Mouse (Mus musculus): Measurements from ENCODE around the gene 2010003K11Rik. TPM values are rescaled to one million over a fixed set of nuclear protein-coding genes. Genes with fewer than 3 reads are reported as not detected.

The 2010003K11Rik gene
- polyA plus RNA-seq, 1 experiment from 2014 or later, result not detected

DNA sequence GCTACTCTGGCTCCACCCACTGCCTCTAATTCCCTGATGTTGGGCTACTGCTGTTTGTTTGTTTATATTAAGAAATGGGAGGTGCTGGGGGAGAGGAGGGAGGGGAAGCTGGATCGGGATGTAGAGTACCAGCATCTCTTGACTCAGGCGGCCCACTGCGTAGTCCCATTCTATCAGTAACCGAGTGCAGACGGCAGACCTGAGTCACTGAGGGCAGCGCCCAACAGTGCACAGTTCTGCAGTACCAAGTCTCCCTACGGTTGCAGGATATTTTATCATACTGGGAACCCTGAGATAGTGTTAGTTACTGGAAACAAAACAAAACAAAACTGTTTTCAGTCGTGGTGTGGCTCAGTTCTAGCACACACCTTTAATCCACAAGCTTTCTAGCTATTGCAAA lies 47.3 kb downstream of the 2010003K11Rik start:
- H3K9ac ChIP-seq (replicated peaks; ENCODE audit: low read length), result no peak overlapping the region
- no peak for ATAC-seq (replicated peaks; ENCODE audit: insufficient number of reproducible peaks, low FRiP score, low TSS enrichment, low read depth)
- no peaks in the 10 kb centered on the region for H3K36me3 ChIP-seq (replicated peaks; ENCODE audit: control insufficient read depth, insufficient read depth, low read depth, low read length)
- no peak overlapping the region for H3K4me2 ChIP-seq (ENCODE audit: low read depth, low read length)
- 49% methylated on average over 8 of the region's 8 CpGs for WGBS
- H3K27me3 ChIP-seq (ENCODE audit: control insufficient read depth, insufficient read depth, low read length), result no peaks in the 10 kb centered on the region
- H3K9me3 ChIP-seq (replicated peaks; ENCODE audit: control insufficient read depth, low read length), result no peaks in the 10 kb centered on the region
- no peak overlapping the region for H3K27ac ChIP-seq (replicated peaks; ENCODE audit: low read depth, low read length)
- H3K4me1 ChIP-seq (ENCODE audit: control insufficient read depth, insufficient read depth, low read length), result 0 out of 2 replicates have a peak, but pooled peaks cover 2% of the 10 kb centered on the region
- no peak for DNase-seq (ENCODE audit: low spot score)
- no peak overlapping the region for H3K4me3 ChIP-seq (ENCODE audit: low read depth, low read length)

DNA sequence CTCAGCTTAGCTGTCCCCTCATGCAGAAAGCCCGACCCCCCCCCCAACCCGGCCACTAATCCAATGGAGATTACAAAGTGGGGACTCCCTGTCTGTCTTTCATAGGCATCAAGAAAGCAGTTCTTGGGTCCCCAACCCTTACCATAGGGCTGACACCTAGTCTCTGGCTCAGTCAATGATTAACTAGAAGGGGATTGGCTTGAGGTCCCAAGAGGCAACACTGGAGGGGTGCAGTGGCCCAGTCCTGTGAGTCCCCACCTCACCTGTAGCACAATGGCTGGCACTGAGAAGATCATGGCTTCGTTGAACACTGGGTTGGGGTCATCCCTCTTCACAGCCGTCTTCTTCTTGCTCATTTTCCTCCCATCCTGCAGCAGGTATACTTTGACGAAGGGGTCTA lies 47.7 kb downstream of the 2010003K11Rik start:
- no peak overlapping the region for H3K4me2 ChIP-seq (ENCODE audit: low read depth, low read length)
- no peak for ATAC-seq (replicated peaks; ENCODE audit: insufficient number of reproducible peaks, low FRiP score, low TSS enrichment, low read depth)
- no peaks in the 10 kb centered on the region for H3K27me3 ChIP-seq (ENCODE audit: control insufficient read depth, insufficient read depth, low read length)

DNA sequence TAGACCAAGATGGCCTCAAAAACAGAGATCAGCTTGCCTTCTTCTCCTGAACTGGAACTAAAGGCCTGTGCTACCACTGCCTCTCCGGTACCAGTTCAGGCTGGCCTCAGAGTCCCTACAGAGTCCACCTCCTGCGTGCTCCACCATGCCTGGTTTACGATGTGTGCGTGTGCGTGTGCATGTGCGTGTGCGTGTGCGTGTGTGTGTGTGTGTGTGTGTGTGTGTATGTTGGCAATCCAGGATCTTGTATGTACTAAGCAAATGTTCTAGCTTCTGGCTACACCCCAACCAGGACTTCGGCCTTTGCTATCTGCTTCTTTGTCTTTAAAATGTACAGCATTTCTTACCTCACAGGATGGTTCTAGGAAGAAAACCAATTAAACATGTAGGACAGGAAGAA lies 49.2 kb downstream of the 2010003K11Rik start:
- no peak for DNase-seq (ENCODE audit: low spot score)
- Histone ChIP-seq H3K4me3 (ENCODE audit: low read depth, low read length) (no peak overlapping the region), H3K4me1 (ENCODE audit: control insufficient read depth, insufficient read depth, low read length) (0 out of 2 replicates have a peak, but pooled peaks cover 2% of the 10 kb centered on the region), H3K27me3 (ENCODE audit: control insufficient read depth, insufficient read depth, low read length) (no peaks in the 10 kb centered on the region), H3K9ac (replicated peaks; ENCODE audit: low read length) (no peak overlapping the region), H3K27ac (replicated peaks; ENCODE audit: low read depth, low read length) (no peak overlapping the region), H3K9me3 (replicated peaks; ENCODE audit: control insufficient read depth, low read length) (no peaks in the 10 kb centered on the region), H3K36me3 (replicated peaks; ENCODE audit: control insufficient read depth, insufficient read depth, low read depth, low read length) (no peaks in the 10 kb centered on the region), H3K4me2 (ENCODE audit: low read depth, low read length) (no peak overlapping the region)
- 91% methylated on average over 9 of the region's 9 CpGs for WGBS
- no peak for ATAC-seq (replicated peaks; ENCODE audit: insufficient number of reproducible peaks, low FRiP score, low TSS enrichment, low read depth)

More for the DNA sequence above, 47.7 kb downstream of the 2010003K11Rik start:
- Histone ChIP-seq H3K9ac (replicated peaks; ENCODE audit: low read length) (no peak overlapping the region), H3K9me3 (replicated peaks; ENCODE audit: control insufficient read depth, low read length) (no peaks in the 10 kb centered on the region), H3K4me1 (ENCODE audit: control insufficient read depth, insufficient read depth, low read length) (0 out of 2 replicates have a peak, but pooled peaks cover 2% of the 10 kb centered on the region), H3K4me3 (ENCODE audit: low read depth, low read length) (no peak overlapping the region), H3K27ac (replicated peaks; ENCODE audit: low read depth, low read length) (no peak overlapping the region), H3K36me3 (replicated peaks; ENCODE audit: control insufficient read depth, insufficient read depth, low read depth, low read length) (no peaks in the 10 kb centered on the region)
- no peak for DNase-seq (ENCODE audit: low spot score)
- WGBS, result 65% methylated on average over 5 of the region's 5 CpGs

DNA sequence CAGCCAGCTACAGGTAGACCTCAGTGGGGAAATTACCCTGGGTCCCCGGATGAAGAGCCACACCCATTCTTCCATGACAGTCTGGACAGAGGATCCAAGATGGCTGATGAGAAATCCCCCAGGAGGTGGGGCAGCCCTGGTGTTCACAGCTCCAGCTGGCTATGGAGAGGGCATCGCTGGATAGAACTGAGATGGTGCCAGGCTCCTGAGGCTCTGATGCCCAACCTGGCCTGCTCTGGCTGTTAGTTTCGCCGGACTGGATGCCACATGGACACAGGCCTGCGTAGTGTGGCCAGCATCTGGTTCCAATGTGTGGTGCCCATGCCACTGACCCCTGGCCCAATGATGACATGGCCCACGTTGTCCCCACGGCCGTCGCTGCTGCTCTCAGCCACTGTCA lies 50.9 kb downstream of the 2010003K11Rik start:
- Histone ChIP-seq H3K4me1 (ENCODE audit: control insufficient read depth, insufficient read depth, low read length) (0 out of 2 replicates have a peak, but pooled peaks cover 2% of the 10 kb centered on the region), H3K27ac (replicated peaks; ENCODE audit: low read depth, low read length) (no peak overlapping the region), H3K4me2 (ENCODE audit: low read depth, low read length) (no peak overlapping the region), H3K36me3 (replicated peaks; ENCODE audit: control insufficient read depth, insufficient read depth, low read depth, low read length) (no peaks in the 10 kb centered on the region), H3K27me3 (ENCODE audit: control insufficient read depth, insufficient read depth, low read length) (no peaks in the 10 kb centered on the region), H3K9me3 (replicated peaks; ENCODE audit: control insufficient read depth, low read length) (no peaks in the 10 kb centered on the region), H3K4me3 (ENCODE audit: low read depth, low read length) (no peak overlapping the region), H3K9ac (replicated peaks; ENCODE audit: low read length) (no peak overlapping the region)
- DNase-seq (ENCODE audit: low spot score) (no peak), ATAC-seq (replicated peaks; ENCODE audit: insufficient number of reproducible peaks, low FRiP score, low TSS enrichment, low read depth) (no peak)
- 84% methylated on average over 9 of the region's 9 CpGs for WGBS

Other genes starting within 250 kb of the 2010003K11Rik start
- 2.7 and 4.8 TPM in 2 replicates for gene Ssh3, start 229.4 kb downstream of the 2010003K11Rik start, polyA plus RNA-seq (2014; fragmentation: Nextera tagmentation; extraction: Ambion mirVana)
- 5.6 and 6.4 TPM in 2 replicates for gene Ankrd13d, start 215.4 kb downstream of the 2010003K11Rik start, polyA plus RNA-seq (2014; fragmentation: Nextera tagmentation; extraction: Ambion mirVana)
- 13.5 and 18.9 TPM in 2 replicates for gene Grk2, start 192.4 kb downstream of the 2010003K11Rik start, polyA plus RNA-seq (2014; fragmentation: Nextera tagmentation; extraction: Ambion mirVana)
- gene Kdm2a, start 100.3 kb downstream of the 2010003K11Rik start, polyA plus RNA-seq (2014; fragmentation: Nextera tagmentation; extraction: Ambion mirVana), result 43.5 and 48.3 TPM in 2 replicates
- 39.8 and 45.9 TPM in 2 replicates for gene Rhod, start 59.2 kb downstream of the 2010003K11Rik start, polyA plus RNA-seq (2014; fragmentation: Nextera tagmentation; extraction: Ambion mirVana)
- gene Syt12, start 21.1 kb downstream of the 2010003K11Rik start, polyA plus RNA-seq (2014; fragmentation: Nextera tagmentation; extraction: Ambion mirVana), result 1.2 and 1.9 TPM in 2 replicates
- 15.4 and 19.2 TPM in 2 replicates for gene Pcx, start 11.9 kb upstream of the 2010003K11Rik start, polyA plus RNA-seq (2014; fragmentation: Nextera tagmentation; extraction: Ambion mirVana)
- gene Lrfn4, start 117.1 kb upstream of the 2010003K11Rik start, polyA plus RNA-seq (2014; fragmentation: Nextera tagmentation; extraction: Ambion mirVana), result 8.6 and 9.5 TPM in 2 replicates
- 60.4 and 68.5 TPM in 2 replicates for gene Rce1, start 127.1 kb upstream of the 2010003K11Rik start, polyA plus RNA-seq (2014; fragmentation: Nextera tagmentation; extraction: Ambion mirVana)
- gene Gm960, start 200.1 kb upstream of the 2010003K11Rik start, polyA plus RNA-seq (2014; fragmentation: Nextera tagmentation; extraction: Ambion mirVana), result 3.7 and 4.4 TPM in 2 replicates
- 5.3 and 5.4 TPM in 2 replicates for gene Sptbn2, start 212.6 kb upstream of the 2010003K11Rik start, polyA plus RNA-seq (2014; fragmentation: Nextera tagmentation; extraction: Ambion mirVana)